Comparison of ENCODE assay signal across 10 mouse cellular contexts in the genomic region with DNA sequence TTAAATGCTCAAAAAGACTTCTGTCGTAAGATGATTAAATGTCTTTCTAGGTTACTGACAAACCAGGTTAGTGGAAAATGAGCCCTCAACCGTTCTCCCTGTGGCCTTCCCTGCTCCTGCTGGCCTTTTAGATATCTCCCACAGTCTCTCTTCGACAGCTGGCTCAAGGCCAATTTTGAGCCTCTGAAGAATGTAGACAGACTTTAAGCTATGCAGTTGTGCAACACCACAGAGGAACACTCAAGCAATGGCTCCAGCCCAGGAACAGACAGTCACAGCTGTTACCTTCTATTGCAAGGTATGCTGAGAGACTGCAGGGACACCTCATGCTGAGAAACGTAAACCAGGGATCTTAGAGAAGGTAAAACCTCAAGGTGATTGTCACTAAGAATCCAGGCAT.
DNase-seq lines count a peak whose midpoint lies in the region; ATAC-seq lines count a peak whose summit lies in the region.
"Had no signal": no experiment of that assay in that cellular context is flagged by ENCODE, and none has a peak within 500 bp of the region (broad histone marks: within the 10 kb centered on the region; RNA-seq: fewer than 3 reads in every experiment).

No protein-coding gene starts in this region.

- no peak for ATAC-seq in liver, embryonic 11.5 days (replicated peaks; ENCODE audit: low FRiP score)
- ATAC-seq in common myeloid progenitor, adult 5-6 weeks (replicated peaks; ENCODE audit: low read depth, poor library complexity, severe bottlenecking): peak; percentile 65
- peak; percentile 91 for ATAC-seq in lung, embryonic 16.5 days (ENCODE audit: low read depth)

- no peak overlapping the region for H3K4me3 ChIP-seq in liver, embryonic 11.5 days (ENCODE audit: low read depth, low read length)
- H3K4me3 ChIP-seq in lung, embryonic 16.5 days (ENCODE audit: low read length): no peak overlapping the region
- H3K4me3 ChIP-seq in hindbrain, embryonic 10.5 days: no peak overlapping the region
- H3K4me3 ChIP-seq: erythroblast, embryonic 14.5 days; neural tube, embryonic 13.5 days had no signal

- WGBS in liver, embryonic 11.5 days: 62% methylated on average over 4 of the region's 4 CpGs
- 22% methylated on average over 4 of the region's 4 CpGs for WGBS in lung, embryonic 16.5 days
- WGBS in hindbrain, embryonic 10.5 days: 83% methylated on average over 4 of the region's 4 CpGs

- H3K9me3 ChIP-seq in liver, embryonic 11.5 days (ENCODE audit: control insufficient read depth, low read length): no peaks in the 10 kb centered on the region
- H3K9me3 ChIP-seq in lung, embryonic 16.5 days (ENCODE audit: control insufficient read depth, low read length): no peaks in the 10 kb centered on the region
- no peaks in the 10 kb centered on the region for H3K9me3 ChIP-seq in hindbrain, embryonic 10.5 days
- H3K9me3 ChIP-seq: neural tube, embryonic 13.5 days had no signal

- H3K36me3 ChIP-seq in liver, embryonic 11.5 days (ENCODE audit: control insufficient read depth, insufficient read depth, low read length): no peaks in the 10 kb centered on the region
- no peaks in the 10 kb centered on the region for H3K36me3 ChIP-seq in lung, embryonic 16.5 days (ENCODE audit: control insufficient read depth, insufficient read depth, low read length)
- H3K36me3 ChIP-seq in hindbrain, embryonic 10.5 days: peaks cover 52% of the 10 kb centered on the region
- H3K36me3 ChIP-seq: neural tube, embryonic 13.5 days had no signal

- no peak overlapping the region for H3K9ac ChIP-seq in liver, embryonic 11.5 days (ENCODE audit: low read depth, low read length)
- no peak overlapping the region for H3K9ac ChIP-seq in lung, embryonic 16.5 days (ENCODE audit: low read length)
- H3K9ac ChIP-seq: neural tube, embryonic 13.5 days had no signal

- peak; percentile 26 for DNase-seq in liver
- DNase-seq in liver, embryonic 11.5 days (ENCODE audit: low spot score): no peak
- DNase-seq in heart, postnatal 36 days: peak; percentile 67 to 74
- no peak for DNase-seq in frontal cortex, postnatal 10 days (ENCODE audit: low spot score in 2 of 2)
- DNase-seq in hindbrain, embryonic 10.5 days (ENCODE audit: low spot score): no peak
- DNase-seq in layer of hippocampus, adult 11-12 months (ENCODE audit: low spot score): no peak

- H3K4me2 ChIP-seq in liver, embryonic 11.5 days: no peak overlapping the region
- H3K4me2 ChIP-seq in lung, embryonic 16.5 days (ENCODE audit: low read depth, low read length): no peak overlapping the region
- H3K4me2 ChIP-seq: neural tube, embryonic 13.5 days had no signal

- H3K27me3 ChIP-seq in liver, embryonic 11.5 days (replicated peaks; ENCODE audit: control insufficient read depth, insufficient read depth, low read length): no peaks in the 10 kb centered on the region
- H3K27me3 ChIP-seq in lung, embryonic 16.5 days (ENCODE audit: control insufficient read depth, insufficient read depth, low read depth, low read length): no peaks in the 10 kb centered on the region
- no peaks in the 10 kb centered on the region for H3K27me3 ChIP-seq in hindbrain, embryonic 10.5 days (ENCODE audit: insufficient read depth, poor library complexity, severe bottlenecking)
- H3K27me3 ChIP-seq: neural tube, embryonic 13.5 days had no signal

- intact Hi-C loops in heart, postnatal 36 days (cut with DNase I): no loop called here

- H3K4me1 ChIP-seq in liver, embryonic 11.5 days (replicated peaks; ENCODE audit: control insufficient read depth, insufficient read depth, low read length): no peaks in the 10 kb centered on the region
- H3K4me1 ChIP-seq in lung, embryonic 16.5 days (replicated peaks; ENCODE audit: control insufficient read depth, insufficient read depth, low read length): peaks cover 18% of the 10 kb centered on the region
- no peaks in the 10 kb centered on the region for H3K4me1 ChIP-seq in hindbrain, embryonic 10.5 days (replicated peaks)
- H3K4me1 ChIP-seq: neural tube, embryonic 13.5 days had no signal

- no peak overlapping the region for H3K27ac ChIP-seq in liver, embryonic 11.5 days (ENCODE audit: low read depth, low read length)
- peak overlapping the region; percentile 71 for H3K27ac ChIP-seq in lung, embryonic 16.5 days (ENCODE audit: low read length)
- H3K27ac ChIP-seq in hindbrain, embryonic 10.5 days: no peak overlapping the region
- H3K27ac ChIP-seq: neural tube, embryonic 13.5 days had no signal

Comparison
In these comparisons a context has a peak if more than half of its experiments do, and no peak if none do; other contexts are left out.
1. DNase-seq: peak in liver (single experiment) and heart, postnatal 36 days (2 of 2); none in liver, embryonic 11.5 days (single experiment), frontal cortex, postnatal 10 days (0 of 2), hindbrain, embryonic 10.5 days (single experiment) and layer of hippocampus, adult 11-12 months (single experiment).